Mouse (Mus musculus): ENCODE data around the gene Kantr.
"Not testable (repeated sequence)": the region's sequence is repeated elsewhere in the genome, so short reads cannot be mapped to it uniquely, and the experiment has no call there.

GRCm38 (mm10) chrX:152336123-152336522 lies 8.8 kb upstream of the Kantr start:
- not testable (repeated sequence) for TF ChIP-seq CTCF (IDR thresholded peaks at IDR 0.05; ENCODE audit: extremely low read depth, insufficient read length, insufficient replicate concordance, low read depth, low read length); POLR2A (IDR thresholded peaks at IDR 0.05; ENCODE audit: low read depth, low read length)

All from small intestine, adult 2 months (tissue).